Mouse (Mus musculus) layer of hippocampus, adult 9-10 months (tissue): ENCODE results near the gene Adipor1.

Source experiments
- DNase-seq: peaks from one replicate; pipeline ENCODE4 v3.0.0; 2022; ENCODE audit warnings: low spot score

Adipor1 gene

DNA sequence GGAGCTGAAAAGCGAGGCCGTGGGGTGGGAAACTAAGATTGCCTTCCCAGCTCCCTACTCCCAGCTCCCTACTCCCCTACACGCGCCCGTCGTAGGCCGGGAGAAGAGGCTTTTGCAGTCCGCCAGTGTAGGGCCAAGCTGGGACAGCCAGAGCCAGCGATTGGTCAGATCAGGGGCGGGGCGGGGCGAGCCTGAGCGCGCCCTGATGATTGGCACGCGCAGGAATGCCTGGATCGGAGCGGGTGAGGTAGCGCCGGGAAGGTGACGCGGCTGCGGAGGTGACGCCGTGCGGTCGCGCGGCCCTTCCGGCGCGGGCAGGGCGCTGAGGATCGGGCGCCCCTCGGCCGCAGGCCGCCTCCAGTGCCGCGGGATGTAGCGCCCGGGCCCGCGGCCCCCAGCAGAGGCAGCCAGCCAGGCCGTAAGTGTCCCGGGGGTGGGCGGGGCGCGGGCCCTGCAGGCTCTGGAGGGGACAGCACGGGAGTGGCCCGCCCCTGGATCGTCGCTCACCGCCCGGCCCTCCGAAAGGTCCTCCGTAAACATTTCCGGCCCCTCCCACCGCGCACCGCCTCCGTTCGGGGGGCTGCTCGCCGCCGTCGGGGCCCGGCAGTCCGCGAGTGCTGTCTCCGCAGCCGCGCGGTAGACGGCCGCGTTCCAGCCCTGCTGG is at the start of gene Adipor1:
Gene Adipor1 (plus strand): TSS at position 211 of the 664 bp plus-strand sequence.
- peak; percentile 83 for DNase-seq

DNA sequence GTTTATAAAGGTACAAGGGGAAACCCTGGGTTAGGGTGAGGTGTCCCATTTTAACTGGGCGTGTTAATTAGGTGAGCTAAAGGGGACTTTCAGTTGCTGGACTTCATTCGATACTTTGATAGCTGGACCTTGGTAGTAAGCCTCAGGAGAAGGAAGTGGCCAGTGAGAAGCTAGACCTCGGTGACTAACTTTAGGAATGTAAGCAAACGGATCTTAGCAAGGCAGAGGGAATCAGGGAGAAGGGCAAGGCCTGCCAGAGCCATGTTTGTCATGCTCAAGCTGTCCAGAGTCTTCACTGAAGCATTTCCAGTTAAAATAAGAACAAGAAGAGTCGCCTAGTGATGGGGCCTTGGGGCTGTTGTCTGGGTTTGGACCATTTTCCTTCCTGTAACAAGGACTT is 49.7 kb upstream of the Adipor1 start:
- no peak for DNase-seq

DNA sequence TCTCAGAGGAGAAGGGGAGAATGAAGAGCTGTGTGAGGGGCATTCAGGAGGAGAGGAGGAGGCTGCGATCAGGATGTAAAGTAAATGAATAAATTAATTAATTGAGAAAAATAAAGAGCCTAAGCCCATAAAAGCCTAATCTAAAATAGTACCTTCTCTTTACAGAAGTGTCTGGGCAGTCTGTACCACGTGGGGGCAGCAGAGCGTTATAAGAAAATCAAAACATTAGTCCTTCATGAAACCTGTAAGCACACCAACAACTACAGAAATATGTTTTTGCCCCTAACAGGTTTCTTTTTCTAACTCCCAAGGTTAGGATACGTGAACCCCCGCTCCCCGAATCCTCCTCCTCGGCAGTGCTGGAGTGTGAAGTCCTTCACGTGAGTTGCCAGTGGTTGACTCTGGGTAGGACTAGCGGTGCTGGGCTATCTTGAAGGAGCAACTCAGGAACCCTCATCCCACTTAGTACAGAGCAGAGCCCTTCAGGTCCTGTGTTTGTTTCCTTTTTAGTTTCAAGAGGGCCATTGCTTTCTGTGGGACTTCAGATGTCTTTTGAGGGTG is 46.3 kb upstream of the Adipor1 start:
- no peak for DNase-seq

DNA sequence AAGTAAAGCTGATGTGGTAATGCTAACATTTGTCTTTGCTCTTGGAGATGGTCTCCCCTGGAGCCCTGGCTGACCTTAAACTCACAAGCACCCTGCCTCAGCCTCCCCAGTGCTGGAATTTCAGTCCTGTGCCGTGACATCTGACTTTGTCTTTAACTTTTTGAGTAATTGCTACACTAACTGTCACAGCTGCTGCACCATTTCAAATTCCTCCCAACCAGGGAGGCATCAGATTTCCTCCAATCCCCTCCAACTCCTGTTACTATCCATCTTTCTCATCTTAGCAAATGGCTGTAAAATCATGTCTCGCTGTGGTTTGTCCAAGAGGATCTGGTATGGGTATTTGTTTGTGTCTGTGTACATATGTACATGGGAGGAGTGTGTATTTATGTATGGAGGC is 41.1 kb upstream of the Adipor1 start:
- DNase-seq: no peak

DNA sequence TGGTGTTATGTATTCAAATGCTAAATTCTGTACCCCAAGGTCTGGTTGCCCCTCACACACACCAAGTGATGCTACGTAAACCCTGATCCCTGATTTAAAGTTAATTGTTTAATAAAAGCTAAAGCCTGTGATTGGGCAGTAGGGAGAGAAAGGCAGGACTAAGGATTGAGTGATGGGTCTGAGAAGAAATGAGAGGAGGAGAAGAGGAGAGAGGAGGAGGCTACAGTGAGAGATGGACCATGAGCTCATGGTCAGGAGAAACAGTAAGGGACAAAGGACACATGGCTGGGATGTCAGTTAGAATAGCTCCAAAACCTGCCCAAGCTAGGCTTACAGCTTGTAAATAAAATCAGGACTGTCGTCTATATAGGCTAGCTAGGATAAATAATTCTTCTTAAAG is 34.1 kb upstream of the Adipor1 start:
- no peak for DNase-seq

DNA sequence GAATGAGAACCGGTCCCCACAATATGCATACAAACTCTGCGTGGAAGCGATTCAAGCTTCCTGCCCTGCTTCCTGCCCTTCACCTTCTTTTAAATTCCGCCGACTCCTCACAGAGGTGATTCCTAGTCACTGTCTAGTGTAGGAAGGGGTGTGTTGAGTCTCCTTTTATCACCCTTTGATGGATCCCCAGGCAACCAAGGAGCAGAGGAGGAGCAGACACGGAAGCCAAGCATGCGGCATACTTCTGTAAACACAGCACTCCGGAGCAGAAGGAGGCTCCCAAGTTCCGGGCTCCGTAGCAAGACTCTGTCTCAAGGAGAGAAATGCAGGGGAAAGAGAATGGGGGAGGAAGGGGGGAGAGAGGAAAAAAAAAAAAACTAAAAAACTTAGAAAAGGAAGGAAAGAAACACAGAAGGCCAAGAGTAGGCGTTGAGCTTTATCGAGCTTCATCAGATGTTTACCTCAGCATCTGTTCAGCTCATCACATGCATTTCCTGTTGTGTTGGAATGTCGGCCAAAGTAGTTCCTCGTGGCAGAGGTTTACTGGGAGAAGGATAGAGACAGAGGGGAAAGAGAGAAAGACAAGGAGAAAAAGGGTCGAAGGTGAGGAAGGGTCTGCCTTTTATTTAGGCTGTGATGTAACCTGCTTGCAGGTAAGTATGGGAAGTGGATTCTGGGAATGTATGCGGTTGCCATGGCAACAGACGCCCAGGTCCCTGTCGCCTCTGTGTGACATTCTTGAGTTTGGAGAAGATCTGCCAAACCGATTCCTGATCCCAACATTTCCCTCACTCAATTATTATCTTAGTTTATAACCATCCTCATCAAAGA is 33.2 kb upstream of the Adipor1 start:
- DNase-seq: no peak

DNA sequence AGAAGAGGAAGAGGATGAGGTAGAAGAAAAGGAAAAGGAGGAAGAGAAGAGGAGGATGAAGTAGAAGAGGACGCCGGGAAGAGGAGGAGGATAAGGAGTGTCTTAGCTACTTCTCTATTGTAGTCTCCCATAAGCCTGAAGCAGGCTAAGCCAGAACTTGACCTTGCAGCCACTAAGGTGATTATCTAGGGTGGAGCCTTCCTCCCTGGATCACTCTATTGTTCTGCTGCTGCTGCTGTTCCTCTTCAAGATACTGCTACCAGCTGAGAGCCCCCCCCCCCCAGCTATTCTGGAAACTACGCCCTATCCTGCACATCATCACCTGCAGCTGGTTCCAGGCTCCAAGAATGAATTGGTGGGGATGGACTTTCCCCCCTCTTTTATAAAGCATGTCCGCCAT is 30.6 kb upstream of the Adipor1 start:
- DNase-seq: no peak

DNA sequence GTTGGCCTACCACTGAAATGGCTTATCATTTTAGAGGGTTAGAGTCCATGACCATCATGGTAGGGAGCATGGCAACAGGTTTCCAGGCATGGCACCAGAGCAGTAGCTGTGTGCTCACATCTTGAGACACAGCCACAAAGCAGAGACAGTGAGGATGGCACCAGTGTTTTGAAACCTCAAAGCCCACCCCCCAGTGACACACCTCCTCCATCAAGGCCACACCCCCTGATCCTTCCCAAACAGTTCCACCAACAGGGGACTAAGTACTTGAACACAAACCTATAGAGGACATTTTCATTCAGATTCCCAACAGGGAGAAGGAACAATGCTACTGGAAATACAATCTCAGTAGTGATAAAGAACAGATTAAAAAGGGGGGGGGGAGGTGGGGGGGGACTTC is 30.0 kb upstream of the Adipor1 start:
- no peak for DNase-seq

DNA sequence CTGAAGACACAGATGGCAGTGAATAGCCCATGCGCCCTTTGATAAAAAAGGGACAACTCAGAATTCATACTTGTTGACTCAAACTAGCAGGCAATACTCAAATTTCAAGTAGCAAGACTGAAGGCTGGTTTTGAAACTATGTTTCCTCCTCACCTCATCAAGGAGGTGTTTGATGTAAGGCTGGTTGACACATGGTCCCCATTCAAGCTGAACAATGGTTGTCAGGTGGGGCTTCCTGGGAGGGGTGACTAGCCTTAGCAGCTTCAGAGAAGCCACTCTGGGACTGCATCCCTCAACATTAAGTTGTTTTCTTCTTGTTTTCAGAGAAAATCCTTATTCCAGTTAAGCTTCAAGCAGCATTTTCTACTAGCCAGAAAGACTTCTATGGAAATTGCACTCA is 29.5 kb upstream of the Adipor1 start, which contains the start of gene 4933406M09Rik:
Gene 4933406M09Rik (plus strand): TSS at position 275 of the 400 bp plus-strand sequence.
- DNase-seq: no peak

DNA sequence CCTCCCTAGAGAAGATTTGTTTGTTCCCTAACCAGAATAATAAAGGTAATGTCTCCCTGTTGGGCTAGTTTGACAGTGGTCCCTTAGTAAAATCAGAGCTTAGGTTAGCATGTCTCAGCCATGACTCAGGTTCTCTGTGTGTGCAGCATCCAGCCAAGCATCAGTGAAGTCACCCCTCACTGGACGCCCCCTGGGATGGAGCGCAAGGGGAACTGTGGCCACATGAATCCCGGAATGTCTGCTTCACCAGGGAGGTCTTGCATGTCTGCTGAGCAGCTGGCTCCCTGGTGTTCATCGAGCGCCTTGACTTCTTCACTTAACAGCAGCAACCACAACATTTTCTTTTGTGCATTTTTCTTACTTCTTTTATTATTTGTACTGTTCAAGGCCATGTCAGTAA is 21.4 kb upstream of the Adipor1 start:
- no peak for DNase-seq

DNA sequence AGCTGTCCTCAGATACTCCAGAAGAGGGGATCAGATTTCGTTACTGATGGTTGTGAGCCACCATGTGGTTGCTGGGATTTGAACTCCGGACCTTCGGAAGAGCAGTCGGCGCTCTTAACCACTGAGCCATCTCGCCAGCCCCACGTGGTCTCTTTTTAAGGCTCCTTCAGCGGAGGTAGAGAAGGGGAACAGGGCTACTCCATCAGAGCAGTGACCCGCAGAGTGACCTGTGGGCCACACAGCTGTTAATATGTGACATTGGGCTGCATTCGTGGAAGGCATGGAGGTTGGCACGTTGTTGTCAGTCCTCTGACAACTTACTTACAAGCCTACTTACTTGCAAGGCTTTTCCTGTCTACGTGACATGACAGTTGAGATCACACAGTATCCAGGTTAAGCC is 17.0 kb upstream of the Adipor1 start:
- DNase-seq: no peak

DNA sequence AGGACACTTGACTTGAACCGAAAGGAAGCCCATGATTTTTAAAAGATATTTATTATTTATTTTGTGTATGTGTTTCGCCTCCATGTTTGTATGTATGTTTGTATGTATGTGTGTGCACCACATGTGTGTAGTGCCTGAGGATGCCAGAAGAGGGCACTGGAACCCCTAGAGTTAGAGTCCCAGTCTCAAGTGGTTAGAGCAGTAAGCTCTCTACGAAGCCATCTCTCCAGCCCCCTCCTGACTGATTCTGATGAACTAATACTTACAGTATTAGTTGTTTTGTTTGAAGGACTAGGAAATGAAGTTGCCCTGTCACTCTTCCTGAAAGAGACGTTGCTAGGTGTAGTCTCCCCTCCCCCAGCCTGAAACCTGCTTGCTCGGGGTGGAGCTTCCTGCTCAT is 15.4 kb upstream of the Adipor1 start:
- no peak for DNase-seq

DNA sequence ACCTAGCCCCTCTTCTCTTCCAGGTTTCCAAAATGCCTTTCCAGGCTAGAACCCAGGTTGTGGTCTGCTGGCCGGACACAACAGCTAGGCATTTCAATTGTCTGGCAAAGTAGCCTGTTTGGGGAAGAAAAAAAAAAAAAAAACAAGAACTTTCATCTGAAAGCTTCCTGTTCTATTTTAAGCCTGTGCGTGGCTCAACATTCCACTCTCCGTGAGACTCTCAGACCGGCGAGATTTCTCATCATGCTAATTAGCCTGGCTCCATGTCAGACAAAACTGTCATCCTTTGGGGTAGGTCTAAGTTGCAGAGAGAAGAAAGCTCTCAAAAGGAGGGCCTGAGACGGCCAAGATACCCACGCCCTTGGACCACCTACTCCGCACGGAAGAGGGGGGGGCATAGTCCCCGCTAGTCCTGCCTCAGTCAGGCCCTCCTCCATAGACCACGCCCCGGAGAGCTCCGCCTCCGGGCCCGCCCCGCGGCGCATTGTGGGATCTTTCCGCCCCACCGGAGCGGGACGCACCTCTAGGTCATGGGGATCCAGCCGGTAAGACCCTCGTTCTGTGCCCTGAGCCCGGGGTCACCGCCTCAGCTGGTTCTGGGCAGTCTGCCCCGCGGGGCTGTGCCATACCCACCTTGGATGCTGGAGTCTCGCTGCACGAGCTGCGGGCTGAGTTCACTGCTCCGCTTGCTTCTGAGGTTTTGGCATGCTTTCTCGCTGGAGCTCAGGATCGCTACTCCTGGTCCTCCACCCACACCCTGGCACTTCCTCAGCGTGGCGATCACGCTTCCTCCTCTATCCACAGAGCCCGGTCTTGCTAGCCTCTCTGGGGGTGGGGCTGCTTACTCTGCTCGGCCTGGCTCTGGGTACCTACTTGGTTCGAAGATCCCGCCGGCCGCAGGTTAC is 9.4 kb upstream of the Adipor1 start, which contains the start of gene Cyb5r1:
Gene Cyb5r1 (plus strand): TSS at position 51 of the 905 bp plus-strand sequence.
- DNase-seq: peak; percentile 15

DNA sequence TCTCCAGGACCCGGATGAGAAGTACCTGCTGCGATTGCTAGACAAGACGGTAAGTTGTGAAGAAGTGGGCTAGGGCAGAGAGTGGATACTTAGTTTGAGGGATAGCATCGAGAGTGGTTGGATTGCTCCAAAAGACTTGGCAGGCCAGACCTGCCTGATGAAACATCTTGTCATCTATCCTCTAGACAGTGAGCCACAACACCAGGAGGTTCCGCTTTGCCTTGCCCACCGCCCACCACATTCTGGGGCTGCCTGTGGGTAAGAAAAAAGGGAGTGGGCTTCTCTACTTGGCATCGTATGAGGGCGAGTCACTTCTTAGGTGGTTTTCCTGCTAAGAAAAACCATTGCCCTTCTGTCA is 8.8 kb upstream of the Adipor1 start:
- no peak for DNase-seq

DNA sequence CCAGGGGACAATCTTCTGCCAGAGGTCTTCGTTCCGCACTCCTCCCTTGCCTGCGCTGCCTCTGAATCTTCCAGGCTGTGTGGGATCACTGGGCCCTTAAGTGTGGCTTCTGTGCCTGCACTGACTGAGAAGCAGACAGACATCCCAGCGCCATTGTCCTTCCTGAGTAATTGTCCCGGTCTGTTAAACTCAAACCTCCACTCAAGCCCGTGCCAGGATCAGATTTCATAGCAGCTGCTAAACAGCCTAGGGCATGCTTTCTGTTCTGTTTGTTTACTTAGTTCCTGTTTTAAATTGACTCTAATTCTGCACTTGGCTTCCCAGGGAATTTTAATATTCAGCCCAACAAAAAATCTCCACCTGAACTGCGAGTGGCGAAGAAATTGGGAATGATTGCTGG is 7.1 kb upstream of the Adipor1 start:
- DNase-seq: no peak

DNA sequence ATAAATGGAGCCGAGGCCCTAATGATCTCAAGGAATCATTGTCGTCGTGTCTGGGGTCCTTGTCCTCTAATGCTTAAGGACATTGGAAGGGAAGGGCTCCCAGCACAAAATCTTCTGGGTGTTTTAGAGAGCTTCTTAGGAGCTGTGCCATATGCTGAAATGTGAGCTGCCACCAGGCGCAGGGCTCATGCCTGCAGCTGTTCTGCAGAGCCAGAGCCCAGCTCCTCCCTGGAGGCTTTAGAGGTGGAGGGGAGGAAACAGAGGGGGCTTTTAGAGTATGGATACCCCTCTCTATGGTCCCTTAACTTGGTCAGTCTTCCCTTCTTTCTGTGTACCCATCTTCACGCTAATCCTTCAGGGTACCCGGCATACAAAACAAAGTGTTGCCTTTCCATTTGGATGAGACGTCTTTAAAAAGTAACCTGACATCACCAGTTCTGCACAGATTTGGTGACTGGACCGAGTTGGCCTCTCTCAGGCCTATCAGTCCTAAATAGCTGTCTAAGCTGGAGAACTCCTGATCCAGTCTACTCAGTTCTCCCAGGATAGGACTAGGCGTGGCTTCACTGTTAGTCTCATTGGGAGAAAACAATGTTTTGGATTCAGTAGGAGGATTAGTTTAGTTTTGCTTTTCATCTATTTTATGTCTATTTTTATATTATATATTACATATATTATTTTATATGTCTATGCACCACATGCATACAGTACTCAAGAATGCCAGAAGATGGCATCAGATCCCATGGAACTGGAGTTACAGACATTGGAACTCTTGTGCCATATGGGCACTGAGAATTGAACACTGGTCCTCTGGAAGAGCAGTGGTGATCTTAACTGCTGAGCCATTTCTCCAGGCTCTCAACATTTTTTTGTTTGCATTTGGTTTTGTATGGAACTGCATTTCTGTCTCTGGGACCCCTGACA is 3.2 kb upstream of the Adipor1 start:
- no peak for DNase-seq

DNA sequence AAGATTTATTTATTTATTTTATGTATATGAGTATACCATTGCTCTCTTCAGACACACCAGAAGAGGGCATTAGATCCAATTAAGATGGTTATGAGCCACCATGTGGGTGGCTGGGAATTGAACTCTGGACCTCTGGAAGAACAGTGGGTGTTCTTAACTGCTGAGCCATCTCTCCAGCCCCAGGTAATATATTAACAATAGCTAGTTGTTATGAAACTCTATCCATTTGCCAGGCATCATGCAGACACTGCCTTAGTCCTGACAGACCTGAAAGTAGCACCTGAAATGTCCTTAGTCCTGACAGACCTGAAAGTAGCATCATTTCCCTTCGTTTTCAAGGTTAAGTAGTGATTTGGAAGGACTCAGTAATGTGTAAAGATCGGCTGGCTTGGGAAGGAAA is 1.1 kb upstream of the Adipor1 start:
- DNase-seq: no peak

DNA sequence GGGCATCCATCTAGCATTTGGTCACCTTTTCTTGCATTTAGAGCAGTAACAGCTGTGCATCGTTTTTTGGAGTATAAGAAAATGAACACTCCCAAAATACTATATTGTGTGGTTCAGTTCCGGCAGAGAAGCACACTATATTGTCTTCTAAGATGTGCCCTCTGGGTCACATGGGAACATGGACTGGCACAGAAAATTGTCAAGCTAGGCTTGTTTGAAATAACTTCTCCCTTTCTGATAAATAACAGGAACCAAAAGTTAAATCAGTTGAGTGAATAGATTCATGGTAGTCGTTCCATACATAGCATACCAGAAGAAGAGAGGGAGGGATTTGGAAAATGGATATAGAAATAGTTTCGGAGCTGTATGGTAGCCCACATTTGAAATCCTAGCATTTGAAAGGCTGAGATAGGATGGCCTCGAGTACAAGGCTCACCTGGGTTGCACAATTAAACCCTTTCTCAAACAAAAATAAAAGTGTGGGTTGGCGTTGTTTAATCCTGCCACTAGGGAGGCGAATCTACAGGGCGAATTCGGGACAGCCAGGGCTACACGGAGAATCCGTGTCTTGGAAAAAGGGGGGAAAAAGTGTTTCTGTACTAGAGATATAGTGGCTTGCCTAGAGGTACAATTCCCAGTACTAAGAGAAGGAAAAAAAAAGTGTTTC is 544 bp upstream of the Adipor1 start:
- peak; percentile 5 for DNase-seq

DNA sequence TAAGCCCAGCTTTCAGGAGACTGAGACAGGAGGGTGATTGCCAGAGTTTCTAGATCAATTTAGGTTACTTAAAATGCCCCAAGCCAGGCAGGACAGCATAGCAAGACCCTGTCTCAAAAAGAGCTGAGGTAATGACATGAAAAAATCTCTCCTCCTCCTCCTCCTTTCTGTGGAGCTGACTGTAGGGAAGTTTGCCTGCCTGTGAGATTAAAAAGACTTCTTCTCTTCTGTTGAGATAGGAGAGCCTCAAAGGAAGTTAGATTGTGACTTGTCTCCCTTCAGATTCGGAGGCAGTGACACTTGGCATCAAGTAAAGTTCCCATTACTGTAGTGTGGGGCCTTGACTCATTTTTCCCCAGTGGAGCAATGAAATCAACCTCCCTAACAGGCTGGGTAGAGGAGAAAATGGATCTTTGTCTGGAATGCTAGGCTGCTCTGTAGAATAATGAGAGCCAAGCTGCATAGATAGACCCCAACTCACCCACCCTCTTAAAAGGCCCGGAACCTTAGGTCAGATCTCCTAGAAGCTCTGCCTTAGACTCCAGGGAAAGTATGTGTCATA is 3.3 kb downstream of the Adipor1 start:
- DNase-seq: no peak

DNA sequence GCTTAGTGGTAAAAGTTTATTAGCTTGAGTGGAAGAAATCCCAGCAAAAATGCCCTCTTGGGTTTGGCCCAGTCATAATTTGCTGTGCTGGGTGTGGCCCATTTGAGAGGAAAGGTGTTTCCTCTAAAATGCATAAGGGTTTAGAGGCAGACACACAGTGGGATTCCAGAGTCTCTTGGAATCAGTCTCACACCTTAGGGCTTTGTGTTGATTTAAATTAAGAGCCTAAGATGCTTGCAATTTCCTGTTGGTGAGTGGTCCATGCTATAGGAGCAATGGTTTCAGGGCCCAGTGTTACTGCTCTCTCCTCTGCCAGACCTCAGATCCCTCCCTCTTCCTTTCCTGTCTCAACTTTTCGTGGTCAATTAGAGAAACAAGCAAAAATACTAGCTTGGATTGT is 4.0 kb downstream of the Adipor1 start:
- DNase-seq: no peak
